Mouse (Mus musculus): Measurements from ENCODE around the gene Ankrd9.

DNA sequence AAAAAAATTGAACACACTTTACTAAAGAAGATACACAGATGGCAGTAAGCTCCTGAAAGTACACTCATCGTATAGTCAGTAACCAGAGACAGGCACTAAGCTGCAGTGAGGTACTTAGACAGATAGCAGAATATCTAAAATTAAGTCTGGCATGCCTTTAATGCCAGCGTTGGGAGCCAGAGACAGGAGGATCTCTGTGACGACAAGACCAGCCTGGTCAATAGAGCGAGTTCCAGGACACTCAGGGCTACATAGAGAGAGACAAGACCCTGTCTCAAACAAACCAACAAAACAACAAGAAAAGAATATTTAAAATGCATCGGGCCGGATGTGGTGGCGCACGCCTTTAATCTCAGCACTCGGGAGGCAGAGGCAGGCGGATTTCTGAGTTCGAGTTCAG lies 19.3 kb upstream of the Ankrd9 start:
- TF ChIP-seq CTCF (IDR thresholded peaks at IDR 0.05; ENCODE audit: control insufficient read depth, insufficient read depth, insufficient replicate concordance, low read depth, low read length) (no peak), POLR2A (IDR thresholded peaks at IDR 0.05; ENCODE audit: control insufficient read depth, low read depth, low read length) (no peak)

All from testis, adult 2 months (tissue).